Mouse (Mus musculus) CH12.LX (cell line): ENCODE data around the gene Uchl5. TPM values are rescaled to one million over a fixed set of nuclear protein-coding genes. Genes with fewer than 3 reads are reported as not detected.

Source experiments
- DNase-seq: peaks from one replicate; pipeline ENCODE4 v3.0.0-alpha.2; 2013; ENCODE audit errors: extremely low read depth
- H3K27ac ChIP-seq: 2 replicates; pipeline ENCODE4 v1.5.1; 2012; ENCODE audit warnings: low read depth, mild to moderate bottlenecking, control low read depth, moderate library complexity; ENCODE audit not compliant: insufficient read depth
- H3K27me3 ChIP-seq: replicated peaks from 2 replicates; pipeline ENCODE3; 2012; ENCODE audit warnings: inconsistent platforms
- H3K36me3 ChIP-seq, 2 experiments: replicated peaks in 1 of 2; 2 replicates each; pipeline versions ENCODE3 to v1.6.1; 2012; ENCODE audit warnings: inconsistent platforms in 1 of 2, low read length in 1 of 2, mild to moderate bottlenecking in 1 of 2, mixed read lengths in 1 of 2, moderate library complexity in 1 of 2; ENCODE audit not compliant: control insufficient read depth in 1 of 2, insufficient read depth in 1 of 2
- H3K4me1 ChIP-seq, 2 experiments: 2 replicates each; pipeline ENCODE4 v1.6.1; 2012; ENCODE audit warnings: inconsistent platforms in 1 of 2, moderate library complexity in 1 of 2; ENCODE audit not compliant: insufficient read depth in 2 of 2, control insufficient read depth in 1 of 2
- H3K4me2 ChIP-seq: 2 replicates; pipeline ENCODE4 v1.6.1; 2012; ENCODE audit warnings: low read depth, mild to moderate bottlenecking, control low read depth; ENCODE audit not compliant: poor library complexity, insufficient read depth, severe bottlenecking
- H3K4me3 ChIP-seq, 3 experiments: fragments of 150-350 bp in 1 of 3; sonication (generic) in 1 of 3; replicated peaks in 1 of 3; 2 replicates each; pipeline versions ENCODE3 to v1.5.1; 2011 to 2012; ENCODE audit warnings: low read depth in 2 of 3, low read length in 2 of 3, mild to moderate bottlenecking in 2 of 3, moderate library complexity in 2 of 3, control low read depth in 1 of 3, improper control_type of control experiment in 1 of 3, inconsistent platforms in 1 of 3, mixed read lengths in 1 of 3; ENCODE audit not compliant: poor library complexity in 1 of 3
- H3K79me2 ChIP-seq: replicated peaks from 2 replicates; pipeline ENCODE4 v1.6.1; 2012; ENCODE audit warnings: mild to moderate bottlenecking, moderate library complexity; ENCODE audit not compliant: control insufficient read depth, poor library complexity, insufficient read depth, severe bottlenecking; ENCODE audit errors: extremely low read depth
- H3K9ac ChIP-seq: 2 replicates; pipeline ENCODE4 v1.6.1; 2012; ENCODE audit warnings: low read depth, mild to moderate bottlenecking, control low read depth, moderate library complexity; ENCODE audit not compliant: insufficient read depth
- H3K9me3 ChIP-seq: replicated peaks from 2 replicates; pipeline ENCODE3; 2012; ENCODE audit warnings: low read length, inconsistent platforms, mixed read lengths
- CHD2 ChIP-seq: IDR thresholded peaks from 2 replicates; pipeline ENCODE4 v1.6.1; 2011; ENCODE audit warnings: low read length, improper control_type of control experiment
- ETS1 ChIP-seq: conservative IDR thresholded peaks from 2 replicates; pipeline ENCODE4 v1.6.1; 2012; ENCODE audit warnings: low read depth, mild to moderate bottlenecking, inconsistent platforms, low read length, improper control_type of control experiment, moderate library complexity
- GABPA ChIP-seq: IDR thresholded peaks from 2 replicates; pipeline ENCODE4 v1.6.1; 2012; ENCODE audit warnings: low read depth, low read length, improper control_type of control experiment, inconsistent platforms; ENCODE audit not compliant: insufficient replicate concordance
- JUN ChIP-seq: IDR thresholded peaks from 2 replicates; pipeline ENCODE4 v1.6.1; 2011; ENCODE audit warnings: low read depth, mild to moderate bottlenecking, low read length, improper control_type of control experiment, moderate library complexity; ENCODE audit not compliant: insufficient read depth
- JUND ChIP-seq: conservative IDR thresholded peaks from 2 replicates; pipeline ENCODE4 v1.6.1; 2011; ENCODE audit warnings: low read depth, low read length, improper control_type of control experiment
- MYC ChIP-seq: IDR thresholded peaks from 2 replicates; pipeline ENCODE4 v1.6.1; 2011; ENCODE audit warnings: low read depth, mild to moderate bottlenecking, improper control_type of control experiment, low read length
- SIN3A ChIP-seq: IDR thresholded peaks from 2 replicates; pipeline ENCODE4 v1.6.1; 2012; ENCODE audit warnings: low read length, improper control_type of control experiment, inconsistent platforms
- TBP ChIP-seq: conservative IDR thresholded peaks from 2 replicates; pipeline ENCODE4 v1.6.1; 2011; ENCODE audit warnings: low read depth, low read length, improper control_type of control experiment
- TCF12 ChIP-seq: IDR thresholded peaks from 2 replicates; pipeline ENCODE4 v1.6.1; 2014; ENCODE audit warnings: low read depth, mild to moderate bottlenecking, inconsistent platforms, low read length, improper control_type of control experiment
- ZKSCAN1 ChIP-seq: IDR thresholded peaks from 2 replicates; pipeline ENCODE4 v1.6.1; 2012; ENCODE audit warnings: low read depth, inconsistent platforms, low read length, improper control_type of control experiment, borderline replicate concordance
- ZMIZ1 ChIP-seq: IDR thresholded peaks from 2 replicates; pipeline ENCODE4 v1.6.1; 2012; ENCODE audit warnings: low read depth, mild to moderate bottlenecking, inconsistent platforms, low read length, improper control_type of control experiment
- dilution Hi-C: fragments of 300-500 bp; cut with MboI; formaldehyde crosslinking; loops from 2 replicates; pipeline ENCODE4 v1.14.3; 2020; ENCODE audit warnings: low sequenced_read_pairs; ENCODE audit not compliant: extremely low pct_unique_long_range_greater_than_20kb, extremely low pct_ligation_motif_present
- in situ Hi-C: fragments of 300-500 bp; cut with MboI; formaldehyde crosslinking; loops from 3 replicates; pipeline ENCODE4 v1.14.3; 2019; ENCODE audit warnings: low sequenced_read_pairs, low pct_ligation_motif_present, low pct_unique_long_range_greater_than_20kb, mixed read lengths
- polyA plus RNA-seq: library from polyadenylated mRNA; unstranded; fragments of >175 nt; gene quantifications from 2 replicates; pipeline ENCODE4 v1.2.1, GENCODE M21; 2012; ENCODE audit warnings: low read depth; ENCODE audit not compliant: insufficient read length
- total RNA-seq, 2 experiments: library from RNA; depleted of rRNA; stranded (reverse); fragments of 300-350 nt in 1 of 2; fragments of >200 nt in 1 of 2; gene quantifications; 2 replicates each; pipeline ENCODE4 v1.2.3; 2012 to 2014

Gene Uchl5
- total and polyA plus RNA-seq, 3 experiments = 46.4 to 111 (median 54.3) TPM

GRCm38 (mm10) chr1:143852329-143852728 is 75.3 kb downstream of the Uchl5 start:
- H3K27me3 ChIP-seq = no peaks in the 10 kb centered on the region
- in situ Hi-C loops = no loop called here
- no peak overlapping the region for H3K4me3 ChIP-seq
- no peaks in the 10 kb centered on the region for H3K4me1 ChIP-seq
- no peak overlapping the region for H3K27ac ChIP-seq
- no peak overlapping the region for H3K9ac ChIP-seq
- no peaks in the 10 kb centered on the region for H3K36me3 ChIP-seq
- H3K9me3 ChIP-seq = no peaks in the 10 kb centered on the region
- TF ChIP-seq ZKSCAN1 = no peak
- no peak for TF ChIP-seq JUN
- TF ChIP-seq MYC = no peak
- DNase-seq = no peak
- no peaks in the 10 kb centered on the region for H3K79me2 ChIP-seq
- dilution Hi-C loops = no loop called here
- no peak overlapping the region for H3K4me2 ChIP-seq

- Histone ChIP-seq H3K4me1 (no peaks in the 10 kb centered on the region), H3K27ac (no peak overlapping the region), H3K9me3 (no peaks in the 10 kb centered on the region), H3K4me2 (no peak overlapping the region), H3K27me3 (no peaks in the 10 kb centered on the region), H3K79me2 (no peaks in the 10 kb centered on the region), H3K4me3 (no peak overlapping the region), H3K9ac (no peak overlapping the region), H3K36me3 (no peaks in the 10 kb centered on the region)
- in situ Hi-C loops = no loop called here
- dilution Hi-C loops = no loop called here
- TF ChIP-seq TCF12 = no peak
- no peak for DNase-seq
These were observed 75.8 kb downstream of the Uchl5 start for GRCm38 (mm10) chr1:143852779-143853358.

GRCm38 (mm10) chr1:143853691-143854115 is 76.6 kb downstream of the Uchl5 start:
- Histone ChIP-seq H3K9me3 (no peaks in the 10 kb centered on the region), H3K4me1 (no peaks in the 10 kb centered on the region), H3K4me3 (no peak overlapping the region), H3K27ac (no peak overlapping the region), H3K79me2 (no peaks in the 10 kb centered on the region), H3K9ac (no peak overlapping the region), H3K36me3 (no peaks in the 10 kb centered on the region), H3K27me3 (no peaks in the 10 kb centered on the region), H3K4me2 (no peak overlapping the region)
- DNase-seq = no peak
- dilution Hi-C loops (no loop called here), in situ Hi-C loops (no loop called here)
- TF ChIP-seq JUN = no peak
- TF ChIP-seq ETS1 = no peak
- TF ChIP-seq ZMIZ1 = no peak
- no peak for TF ChIP-seq TBP
- TF ChIP-seq JUND = no peak
- TF ChIP-seq CHD2 = no peak
- no peak for TF ChIP-seq SIN3A
- no peak for TF ChIP-seq GABPA
